Mouse (Mus musculus) limb, embryonic 13.5 days (tissue): ENCODE measurements around the gene Vsig2. TPM values are rescaled to one million over a fixed set of nuclear protein-coding genes. Genes with fewer than 3 reads are reported as not detected.

Experiments
- ATAC-seq: fragments of 200-750 bp; cut with Nextera tagmentation; 2 replicates; pipeline ENCODE4 v1.8.0; 2017; ENCODE audit warnings: low read depth, moderate number of reproducible peaks, moderate TSS enrichment; ENCODE audit not compliant: low FRiP score
- H3K27ac ChIP-seq: fragments of 300-500 bp; sonication (generic); 2 replicates; pipeline ENCODE4 v1.5.1; 2015; ENCODE audit warnings: inconsistent platforms, mild to moderate bottlenecking, moderate library complexity
- H3K27me3 ChIP-seq: fragments of 300-500 bp; sonication (generic); 2 replicates; pipeline ENCODE4 v1.6.1; 2015; ENCODE audit warnings: mild to moderate bottlenecking, inconsistent platforms
- H3K36me3 ChIP-seq: fragments of 300-500 bp; sonication (generic); 2 replicates; pipeline ENCODE4 v1.6.1; 2015; ENCODE audit warnings: inconsistent platforms, mild to moderate bottlenecking, moderate library complexity
- H3K4me1 ChIP-seq: fragments of 300-500 bp; sonication (generic); 2 replicates; pipeline ENCODE4 v1.6.1; 2015; ENCODE audit warnings: inconsistent platforms
- H3K4me2 ChIP-seq: fragments of 300-500 bp; sonication (generic); replicated peaks from 2 replicates; pipeline ENCODE4 v1.6.1; 2015; ENCODE audit warnings: inconsistent platforms, mild to moderate bottlenecking, moderate library complexity
- H3K4me3 ChIP-seq: fragments of 300-500 bp; sonication (generic); 2 replicates; pipeline ENCODE4 v1.5.1; 2015; ENCODE audit warnings: moderate library complexity, mild to moderate bottlenecking, inconsistent platforms
- H3K9ac ChIP-seq: fragments of 300-500 bp; sonication (generic); 2 replicates; pipeline ENCODE4 v1.6.1; 2015; ENCODE audit warnings: mild to moderate bottlenecking, inconsistent platforms
- H3K9me3 ChIP-seq: fragments of 300-500 bp; sonication (generic); 2 replicates; pipeline ENCODE4 v1.6.1; 2016; ENCODE audit warnings: inconsistent platforms
- WGBS: fragments of 180-500 bp; shearing (Covaris S2); methylation state at CpG from one replicate; pipeline ENCODE4 v1.1.7; 2015; 5-methylcytosine and 5-hydroxymethylcytosine counted together
- polyA plus RNA-seq: library from polyadenylated mRNA; unstranded; fragments of >200 nt; fragmentation: Nextera tagmentation; extraction: Ambion mirVana; gene quantifications from 2 replicates; pipeline ENCODE4 v1.2.1, GENCODE M21; 2015

Vsig2 gene
- polyA plus RNA-seq, 1 experiment from 2014 or later = 1.1 TPM

GRCm38 (mm10) chr9:37540701-37541575 is 1.9 kb downstream of the Vsig2 start:
- no peaks in the 10 kb centered on the region for H3K36me3 ChIP-seq
- H3K4me2 ChIP-seq = no peak overlapping the region
- H3K9me3 ChIP-seq = no peaks in the 10 kb centered on the region
- H3K27ac ChIP-seq = no peak overlapping the region
- peaks cover 78% of the 10 kb centered on the region for H3K27me3 ChIP-seq
- H3K9ac ChIP-seq = no peak overlapping the region
- H3K4me3 ChIP-seq = no peak overlapping the region
- 84% methylated on average over 6 of the region's 6 CpGs for WGBS
- no peak for ATAC-seq
- peaks cover 37% of the 10 kb centered on the region for H3K4me1 ChIP-seq

- Histone ChIP-seq H3K9me3 (no peaks in the 10 kb centered on the region), H3K36me3 (no peaks in the 10 kb centered on the region), H3K27me3 (peaks cover 79% of the 10 kb centered on the region), H3K9ac (no peak overlapping the region), H3K4me1 (peaks cover 37% of the 10 kb centered on the region), H3K27ac (no peak overlapping the region), H3K4me3 (no peak overlapping the region), H3K4me2 (no peak overlapping the region)
- ATAC-seq = no peak; the same call in 1 of the 2 replicates
- WGBS = 57% methylated on average over 7 of the region's 7 CpGs
Observed at GRCm38 (mm10) chr9:37541851-37542642, 3.0 kb downstream of the Vsig2 start.

DNA sequence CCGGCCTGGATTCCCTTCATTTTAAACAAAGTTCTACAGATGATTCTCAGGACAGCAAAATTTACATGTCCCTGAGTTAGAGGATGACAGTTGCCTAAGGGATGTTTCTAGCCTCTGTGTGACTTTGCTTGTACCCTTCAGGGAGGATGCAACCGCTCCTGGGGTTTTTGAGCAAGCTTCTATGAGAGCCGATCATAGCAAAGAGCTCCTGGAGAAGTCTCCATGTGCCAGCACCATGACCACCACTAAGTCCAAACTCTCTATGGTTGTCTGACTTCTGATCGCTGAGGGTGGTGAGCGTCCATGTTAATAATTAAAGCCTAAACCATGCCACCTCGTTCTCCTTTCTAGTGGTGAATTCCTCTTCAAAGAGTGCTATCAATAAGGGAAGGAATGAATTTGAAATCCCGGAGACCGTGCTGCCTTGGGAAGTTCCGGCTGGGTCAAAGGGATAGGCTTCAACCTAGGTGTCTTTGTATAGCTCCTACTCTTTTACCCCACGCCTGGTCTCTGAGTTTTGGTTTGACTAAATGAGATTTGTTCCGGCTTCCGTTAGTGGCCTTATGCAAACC is 4.9 kb downstream of the Vsig2 start:
- Histone ChIP-seq H3K9ac (0 out of 2 replicates have a peak overlapping the region, but pooled peaks have one; percentile 13), H3K9me3 (no peaks in the 10 kb centered on the region), H3K36me3 (no peaks in the 10 kb centered on the region), H3K4me3 (peak overlapping the region; percentile 38), H3K27ac (no peak overlapping the region), H3K27me3 (peaks cover 81% of the 10 kb centered on the region), H3K4me1 (peaks cover 37% of the 10 kb centered on the region), H3K4me2 (peak overlapping the region; percentile 65)
- WGBS = 26% methylated on average over 12 of the region's 12 CpGs
- no peak for ATAC-seq

- peak overlapping the region; percentile 13; the same call in 1 of the 2 replicates for H3K9ac ChIP-seq
- H3K9me3 ChIP-seq = no peaks in the 10 kb centered on the region
- peak; percentile 37 for ATAC-seq
- H3K27ac ChIP-seq = no peak overlapping the region
- H3K4me3 ChIP-seq = peak overlapping the region; percentile 38
- H3K36me3 ChIP-seq = no peaks in the 10 kb centered on the region
- peaks cover 82% of the 10 kb centered on the region for H3K27me3 ChIP-seq
- WGBS = 0% methylated on average over 29 of the region's 29 CpGs
- H3K4me2 ChIP-seq = peak overlapping the region; percentile 65
- peaks cover 34% of the 10 kb centered on the region for H3K4me1 ChIP-seq
Observed at GRCm38 (mm10) chr9:37544447-37545165, 5.6 kb downstream of the Vsig2 start.

DNA sequence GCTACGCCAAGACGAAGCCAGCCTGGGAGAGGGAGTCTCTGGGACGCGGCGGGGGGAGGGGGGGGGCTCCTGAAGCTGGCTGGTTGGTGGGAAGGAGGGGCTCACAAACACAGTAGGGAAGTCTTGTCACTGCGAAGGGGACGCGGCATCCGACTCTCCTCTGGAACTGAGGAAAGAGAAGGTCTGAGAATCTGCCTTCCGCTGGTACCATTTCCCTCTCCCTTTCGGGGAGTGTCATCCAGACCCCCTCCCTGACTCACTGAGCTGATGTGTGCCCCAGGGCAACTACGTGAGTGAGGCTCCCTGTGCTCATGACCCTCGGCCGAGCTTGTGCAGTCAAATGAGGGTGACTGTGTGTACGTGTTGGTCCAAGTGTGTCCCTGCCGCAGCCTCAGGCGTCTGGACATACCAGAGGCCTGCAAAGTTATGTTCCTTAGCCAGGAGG is 6.1 kb downstream of the Vsig2 start:
- peaks cover 34% of the 10 kb centered on the region for H3K4me1 ChIP-seq
- H3K4me2 ChIP-seq = peak overlapping the region; percentile 65
- H3K27me3 ChIP-seq = peaks cover 82% of the 10 kb centered on the region
- no peaks in the 10 kb centered on the region for H3K9me3 ChIP-seq
- ATAC-seq = no peak
- H3K4me3 ChIP-seq = peak overlapping the region; percentile 38
- no peaks in the 10 kb centered on the region for H3K36me3 ChIP-seq
- no peak overlapping the region; the same call in 1 of the 2 replicates for H3K9ac ChIP-seq
- H3K27ac ChIP-seq = no peak overlapping the region
- 5% methylated on average over 17 of the region's 17 CpGs for WGBS

GRCm38 (mm10) chr9:37545847-37546452 is 6.9 kb downstream of the Vsig2 start:
- no peak overlapping the region for H3K27ac ChIP-seq
- H3K4me2 ChIP-seq = no peak overlapping the region; the same call in 1 of the 2 replicates
- H3K9me3 ChIP-seq = no peaks in the 10 kb centered on the region
- no peak overlapping the region for H3K9ac ChIP-seq
- peaks cover 83% of the 10 kb centered on the region for H3K27me3 ChIP-seq
- WGBS = 9% methylated on average over 27 of the region's 27 CpGs
- no peak; the same call in 1 of the 2 replicates for ATAC-seq
- H3K4me3 ChIP-seq = no peak overlapping the region; the same call in 1 of the 2 replicates
- peaks cover 34% of the 10 kb centered on the region for H3K4me1 ChIP-seq
- no peaks in the 10 kb centered on the region for H3K36me3 ChIP-seq

DNA sequence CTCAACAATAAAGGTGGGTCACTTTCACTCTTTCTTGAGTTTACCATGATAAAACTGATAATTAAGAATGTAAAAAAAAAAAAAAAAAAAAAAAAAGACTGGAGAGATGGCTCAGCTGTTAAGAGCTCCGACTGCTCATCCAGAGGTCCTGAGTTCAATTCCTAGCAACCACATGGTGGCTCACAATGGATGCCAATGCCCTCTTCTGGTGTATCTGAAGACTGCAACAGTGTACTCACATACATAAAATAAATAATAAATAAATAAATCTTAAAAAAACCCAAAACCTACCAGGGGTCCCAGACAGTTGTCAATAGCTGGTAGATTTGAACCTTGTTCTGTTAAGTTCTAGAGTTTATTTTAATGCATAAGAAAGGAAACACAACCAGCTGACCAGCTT is 7.8 kb downstream of the Vsig2 start:
- Histone ChIP-seq H3K4me1 (peaks cover 31% of the 10 kb centered on the region), H3K4me2 (no peak overlapping the region), H3K36me3 (no peaks in the 10 kb centered on the region), H3K27ac (no peak overlapping the region), H3K4me3 (no peak overlapping the region), H3K27me3 (peaks cover 92% of the 10 kb centered on the region), H3K9me3 (no peaks in the 10 kb centered on the region), H3K9ac (no peak overlapping the region)
- no peak for ATAC-seq
- WGBS = 79% methylated on average over 1 of the region's 1 CpGs

- H3K4me1 ChIP-seq = peaks cover 25% of the 10 kb centered on the region
- no peak overlapping the region for H3K27ac ChIP-seq
- no peaks in the 10 kb centered on the region for H3K36me3 ChIP-seq
- no peak overlapping the region for H3K4me2 ChIP-seq
- H3K9me3 ChIP-seq = no peaks in the 10 kb centered on the region
- 56% methylated on average over 1 of the region's 1 CpGs for WGBS
- no peak overlapping the region for H3K4me3 ChIP-seq
- no peak overlapping the region for H3K9ac ChIP-seq
- no peak for ATAC-seq
- peaks cover 96% of the 10 kb centered on the region for H3K27me3 ChIP-seq
Observed at GRCm38 (mm10) chr9:37550435-37550834, 11.4 kb downstream of the Vsig2 start.

GRCm38 (mm10) chr9:37551751-37552531 is 12.9 kb downstream of the Vsig2 start:
- H3K4me1 ChIP-seq = peaks cover 23% of the 10 kb centered on the region
- peak overlapping the region; percentile 82 for H3K4me2 ChIP-seq
- 3% methylated on average over 23 of the region's 23 CpGs for WGBS
- ATAC-seq = no peak
- peak overlapping the region; percentile 47 for H3K4me3 ChIP-seq
- H3K9ac ChIP-seq = peak overlapping the region; percentile 36
- no peak overlapping the region for H3K27ac ChIP-seq
- no peaks in the 10 kb centered on the region for H3K36me3 ChIP-seq
- no peaks in the 10 kb centered on the region for H3K9me3 ChIP-seq
- peaks cover 85% of the 10 kb centered on the region for H3K27me3 ChIP-seq

GRCm38 (mm10) chr9:37552536-37553293 is 13.7 kb downstream of the Vsig2 start, which contains the start of gene Nrgn:
Gene Nrgn (minus strand): TSS chr9:37552904.
- H3K4me3 ChIP-seq = peak within 1 kb of the TSS; percentile 47
- peaks cover 77% of the 10 kb centered on the region for H3K27me3 ChIP-seq
- peak; percentile 97 for ATAC-seq
- peak within 1 kb of the TSS; percentile 82 for H3K4me2 ChIP-seq
- H3K4me1 ChIP-seq = peaks cover 28% of the 10 kb centered on the region
- peak within 1 kb of the TSS; percentile 36 for H3K9ac ChIP-seq
- no peak within 1 kb of the TSS for H3K27ac ChIP-seq
- no peaks in the 10 kb centered on the region for H3K36me3 ChIP-seq
- no peaks in the 10 kb centered on the region for H3K9me3 ChIP-seq
- 4% methylated on average over 31 of the region's 31 CpGs for whole genome bisulfite sequencing
